Mouse (Mus musculus): ENCODE measurements around the gene Slc25a53. TPM values are rescaled to one million over a fixed set of nuclear protein-coding genes. Genes with fewer than 3 reads are reported as not detected.
"Not testable (repeated sequence)": the region's sequence is repeated elsewhere in the genome, so short reads cannot be mapped to it uniquely, and the experiment has no call there.

Gene Slc25a53
- total RNA-seq, 1 experiment from 2014 or later = 5.6 TPM

- ATAC-seq (replicated peaks in 1 of 2; ENCODE audit: insufficient read depth in 1 of 2, low FRiP score in 2 of 2, low TSS enrichment in 1 of 2, low read depth in 1 of 2, poor library complexity in 2 of 2, severe bottlenecking in 2 of 2) = peak; percentile 98
Measured at GRCm38 (mm10) chrX:136986039-136986438, 52.1 kb downstream of the Slc25a53 start.

GRCm38 (mm10) chrX:136978616-136979015 is 59.5 kb downstream of the Slc25a53 start:
- peak; percentile 47 to 59; a peak in 3 of 4 replicates for ATAC-seq (replicated peaks in 1 of 2; ENCODE audit: insufficient read depth in 1 of 2, low FRiP score in 2 of 2, low TSS enrichment in 1 of 2, low read depth in 1 of 2, poor library complexity in 2 of 2, severe bottlenecking in 2 of 2)

- peak; percentile 100 for ATAC-seq (replicated peaks in 1 of 2; ENCODE audit: insufficient read depth in 1 of 2, low FRiP score in 2 of 2, low TSS enrichment in 1 of 2, low read depth in 1 of 2, poor library complexity in 2 of 2, severe bottlenecking in 2 of 2)
Measured at GRCm38 (mm10) chrX:136976424-136977084, 61.5 kb downstream of the Slc25a53 start, which contains the start of the genes Tmsb15l and Tmsb15b1. Tmsb15l (minus strand) TSS chrX:136976869. Tmsb15b1 (minus strand) TSS chrX:136976874.

GRCm38 (mm10) chrX:136975397-136975796 is 62.7 kb downstream of the Slc25a53 start, which contains the start of gene Tmsb15b2:
Tmsb15b2 (minus strand) TSS chrX:136975497.
- not testable (repeated sequence) for ATAC-seq (replicated peaks in 1 of 2; ENCODE audit: insufficient read depth in 1 of 2, low FRiP score in 2 of 2, low TSS enrichment in 1 of 2, low read depth in 1 of 2, poor library complexity in 2 of 2, severe bottlenecking in 2 of 2)

GRCm38 (mm10) chrX:136959688-136960087 is 78.4 kb downstream of the Slc25a53 start:
- ATAC-seq (replicated peaks in 1 of 2; ENCODE audit: insufficient read depth in 1 of 2, low FRiP score in 2 of 2, low TSS enrichment in 1 of 2, low read depth in 1 of 2, poor library complexity in 2 of 2, severe bottlenecking in 2 of 2) = peak; percentile 59 to 66; a peak in 3 of 4 replicates

GRCm38 (mm10) chrX:136958300-136958699 is 79.8 kb downstream of the Slc25a53 start:
- ATAC-seq (replicated peaks in 1 of 2; ENCODE audit: insufficient read depth in 1 of 2, low FRiP score in 2 of 2, low TSS enrichment in 1 of 2, low read depth in 1 of 2, poor library complexity in 2 of 2, severe bottlenecking in 2 of 2) = not testable (repeated sequence)

GRCm38 (mm10) chrX:136957583-136958279 is 80.4 kb downstream of the Slc25a53 start:
- peak; percentile 95 to 99 for ATAC-seq (replicated peaks in 1 of 2; ENCODE audit: insufficient read depth in 1 of 2, low FRiP score in 2 of 2, low TSS enrichment in 1 of 2, low read depth in 1 of 2, poor library complexity in 2 of 2, severe bottlenecking in 2 of 2)

- no peak for ATAC-seq (replicated peaks in 1 of 2; ENCODE audit: insufficient read depth in 1 of 2, low FRiP score in 2 of 2, low TSS enrichment in 1 of 2, low read depth in 1 of 2, poor library complexity in 2 of 2, severe bottlenecking in 2 of 2)
Measured at GRCm38 (mm10) chrX:136937985-136938384, 100.1 kb downstream of the Slc25a53 start.

Other genes with a start within 250 kb of the Slc25a53 start
- gene Plp1, start 215.6 kb downstream of the Slc25a53 start, total RNA-seq (2017) = 3.4 and 3.6 TPM in 2 replicates
- not detected in 2 replicates for gene Rab9b, start 169.5 kb downstream of the Slc25a53 start, total RNA-seq (2017)
- not detected in 2 replicates for gene H2bfm, start 111.0 kb downstream of the Slc25a53 start, total RNA-seq (2017)
- gene Tmsb15b2, start 62.8 kb downstream of the Slc25a53 start, total RNA-seq (2017) = 6.4 and 14.5 TPM in 2 replicates
- 20.1 and 33.5 TPM in 2 replicates for gene Tmsb15l, start 61.4 kb downstream of the Slc25a53 start, total RNA-seq (2017)
- gene Tmsb15b1, start 61.4 kb downstream of the Slc25a53 start, total RNA-seq (2017) = 13.9 and 18.6 TPM in 2 replicates
- 2.3 and 2.6 TPM in 2 replicates for gene Zcchc18, start 45.1 kb downstream of the Slc25a53 start, total RNA-seq (2017)
- 16.5 and 20.0 TPM in 2 replicates for gene Fam199x, start 11.3 kb upstream of the Slc25a53 start, total RNA-seq (2017)
- not detected in 2 replicates for gene Esx1, start 83.8 kb upstream of the Slc25a53 start, total RNA-seq (2017)

Data from hematopoietic stem cell, adult 5-6 weeks (primary cell).